Mouse (Mus musculus): ENCODE data around the gene Mzf1.

DNA sequence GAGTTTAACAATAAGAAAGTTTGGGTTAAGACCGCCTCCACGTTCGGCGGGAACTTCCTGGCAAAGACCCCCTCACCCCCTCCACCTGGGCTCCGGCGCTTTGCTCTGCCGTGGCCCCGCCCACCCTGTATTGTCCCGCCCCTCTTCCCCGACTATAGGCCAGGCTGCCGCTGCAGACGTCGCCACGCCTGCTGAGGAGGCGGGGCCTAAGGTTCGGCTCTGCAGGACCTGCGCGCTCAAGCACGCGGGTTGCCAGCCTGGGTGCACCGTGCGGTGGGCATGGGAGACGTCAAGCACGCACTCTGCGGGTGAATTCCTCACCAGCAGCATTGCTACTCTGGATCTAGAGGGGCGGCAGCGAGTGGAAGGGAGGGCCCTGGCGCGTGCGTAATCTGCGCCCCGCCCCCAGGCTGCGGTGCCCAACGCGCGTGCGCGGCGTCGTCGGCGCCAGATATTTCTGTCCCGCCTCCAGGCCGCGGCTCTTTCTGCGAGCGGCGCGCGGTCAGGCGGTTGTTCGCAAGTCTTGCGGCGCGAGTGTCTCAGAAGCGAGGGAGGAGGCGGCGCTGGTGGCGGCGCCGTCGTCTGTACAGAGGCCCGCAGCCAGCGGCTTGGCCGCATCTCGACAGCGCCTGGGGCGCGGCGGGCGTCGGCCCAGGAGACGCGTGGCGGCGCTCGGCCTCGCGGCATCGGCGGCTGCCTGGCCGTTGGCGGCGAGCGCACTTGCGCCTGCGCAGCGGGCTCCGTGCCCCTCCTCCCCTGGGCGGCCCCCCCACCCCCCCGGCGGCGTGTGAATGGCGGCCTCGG lies 30.4 kb downstream of the Mzf1 start:
- no peak for TF ChIP-seq CTCF (IDR thresholded peaks at IDR 0.05; ENCODE audit: low read depth)
- no peak for TF ChIP-seq EP300 (optimal IDR thresholded peaks at IDR 0.05)
